Mouse (Mus musculus): Measurements from ENCODE around the gene Eps15l1. TPM values are rescaled to one million over a fixed set of nuclear protein-coding genes. Genes with fewer than 3 reads are reported as not detected.

Eps15l1 gene
- polyA plus RNA-seq, 1 experiment = 22.8 TPM

- Histone ChIP-seq H3K4me3 (no peak overlapping the region), H3K4me2 (ENCODE audit: low read depth) (peak overlapping the region; percentile 48), H3K27me3 (ENCODE audit: control insufficient read depth, insufficient read depth, insufficient read length) (no peaks in the 10 kb centered on the region), H3K79me2 (ENCODE audit: control insufficient read depth, insufficient read depth) (no peaks in the 10 kb centered on the region), H3K36me3 (ENCODE audit: control insufficient read depth, insufficient read depth) (no peaks in the 10 kb centered on the region), H3ac (ENCODE audit: control insufficient read depth, insufficient read length) (no peak overlapping the region)
- no peak for TF ChIP-seq REST (IDR thresholded peaks at IDR 0.05; ENCODE audit: insufficient read depth, insufficient read length)
- no peak for TF ChIP-seq MAX (IDR thresholded peaks at IDR 0.05; ENCODE audit: low read depth)
- TF ChIP-seq E2F4 (IDR thresholded peaks at IDR 0.05; ENCODE audit: insufficient read depth) = no peak
- no peak for TF ChIP-seq MYOG (IDR thresholded peaks at IDR 0.05; ENCODE audit: control insufficient read depth in 1 of 3, insufficient read depth in 1 of 3, insufficient read length in 2 of 3, low read depth in 2 of 3)
- no peak for TF ChIP-seq MYOD1 (IDR thresholded peaks at IDR 0.05; ENCODE audit: control insufficient read depth in 1 of 3, insufficient read length in 2 of 3, low read depth in 2 of 3)
- TF ChIP-seq TCF3 (IDR thresholded peaks at IDR 0.05; ENCODE audit: insufficient read length, low read depth) = no peak
- no peak for TF ChIP-seq USF1 (IDR thresholded peaks at IDR 0.05; ENCODE audit: low read depth)
- no peak for TF ChIP-seq POLR2A (IDR thresholded peaks at IDR 0.05; ENCODE audit: insufficient read length, low read depth)
- TF ChIP-seq POLR2AphosphoS2 (IDR thresholded peaks at IDR 0.05; ENCODE audit: insufficient read length, low read depth) = no peak
- TF ChIP-seq CEBPB (IDR thresholded peaks at IDR 0.05; ENCODE audit: insufficient read depth, poor library complexity, severe bottlenecking) = no peak
- TF ChIP-seq SRF (IDR thresholded peaks at IDR 0.05; ENCODE audit: control insufficient read depth, insufficient read length, low read depth) = no peak
- TF ChIP-seq TCF12 (IDR thresholded peaks at IDR 0.05; ENCODE audit: insufficient read depth, poor library complexity, severe bottlenecking) = no peak
These were observed 126.1 kb downstream of the Eps15l1 start for GRCm38 (mm10) chr8:72295125-72295524.

DNA sequence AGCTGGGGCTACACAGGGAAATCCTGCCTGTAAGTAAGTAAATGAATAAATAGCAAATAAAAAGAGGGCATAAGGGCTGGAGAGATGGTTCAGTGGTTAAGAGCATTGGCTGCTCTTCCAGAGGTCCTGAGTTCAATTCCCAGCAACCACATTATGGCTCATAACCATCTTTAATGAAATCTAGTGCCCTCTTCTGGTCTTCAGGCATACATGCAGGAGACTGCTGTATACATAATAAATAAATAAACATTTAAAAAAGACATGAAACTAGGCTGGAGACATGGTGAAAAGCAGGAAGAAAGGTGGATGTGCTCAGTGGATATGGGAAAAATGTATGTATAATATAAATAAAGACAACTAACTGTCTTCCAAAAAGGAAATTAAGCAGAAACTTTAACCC lies 128.0 kb downstream of the Eps15l1 start:
- Histone ChIP-seq H3K27me3 (ENCODE audit: control insufficient read depth, insufficient read depth, insufficient read length) (no peaks in the 10 kb centered on the region), H3ac (ENCODE audit: control insufficient read depth, insufficient read length) (no peak overlapping the region), H3K79me2 (ENCODE audit: control insufficient read depth, insufficient read depth) (no peaks in the 10 kb centered on the region), H3K4me2 (ENCODE audit: low read depth) (no peak overlapping the region), H3K4me3 (no peak overlapping the region), H3K36me3 (ENCODE audit: control insufficient read depth, insufficient read depth) (no peaks in the 10 kb centered on the region)
- TF ChIP-seq E2F4 (IDR thresholded peaks at IDR 0.05; ENCODE audit: insufficient read depth) (no peak), POLR2AphosphoS2 (IDR thresholded peaks at IDR 0.05; ENCODE audit: insufficient read length, low read depth) (no peak), SRF (IDR thresholded peaks at IDR 0.05; ENCODE audit: control insufficient read depth, insufficient read length, low read depth) (no peak), USF1 (IDR thresholded peaks at IDR 0.05; ENCODE audit: low read depth) (no peak), CEBPB (IDR thresholded peaks at IDR 0.05; ENCODE audit: insufficient read depth, poor library complexity, severe bottlenecking) (no peak), TCF3 (IDR thresholded peaks at IDR 0.05; ENCODE audit: insufficient read length, low read depth) (no peak), TCF12 (IDR thresholded peaks at IDR 0.05; ENCODE audit: insufficient read depth, poor library complexity, severe bottlenecking) (no peak), MYOD1 (IDR thresholded peaks at IDR 0.05; ENCODE audit: control insufficient read depth in 1 of 3, insufficient read length in 2 of 3, low read depth in 2 of 3) (no peak), REST (IDR thresholded peaks at IDR 0.05; ENCODE audit: insufficient read depth, insufficient read length) (no peak), MYOG (IDR thresholded peaks at IDR 0.05; ENCODE audit: control insufficient read depth in 1 of 3, insufficient read depth in 1 of 3, insufficient read length in 2 of 3, low read depth in 2 of 3) (no peak)

DNA sequence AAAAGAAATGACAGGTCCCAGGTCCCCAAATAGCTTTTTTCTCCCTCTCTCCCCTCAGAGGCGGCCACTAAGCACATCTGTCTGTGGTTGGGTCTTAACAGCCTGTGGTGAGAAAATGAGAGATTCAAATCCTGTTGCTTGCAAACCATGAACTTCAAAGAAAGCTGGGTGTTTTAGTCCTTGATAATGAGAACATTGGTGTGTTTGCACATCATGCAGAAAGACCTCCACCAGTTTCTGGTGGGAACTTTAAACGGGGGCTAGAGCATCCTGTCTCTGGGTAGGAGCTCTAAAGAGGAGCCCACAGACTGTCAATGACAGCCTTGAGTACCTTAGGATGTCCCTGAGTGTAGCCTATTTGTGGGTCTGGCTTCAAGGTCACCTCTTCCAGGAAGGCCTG lies 130.2 kb downstream of the Eps15l1 start:
- no peak for TF ChIP-seq MAX (IDR thresholded peaks at IDR 0.05; ENCODE audit: low read depth)
- no peaks in the 10 kb centered on the region for H3K27me3 ChIP-seq (ENCODE audit: control insufficient read depth, insufficient read depth, insufficient read length)
- H3K4me2 ChIP-seq (ENCODE audit: low read depth) = no peak overlapping the region
- H3K36me3 ChIP-seq (ENCODE audit: control insufficient read depth, insufficient read depth) = no peaks in the 10 kb centered on the region
- H3K4me3 ChIP-seq = no peak overlapping the region
- H3K79me2 ChIP-seq (ENCODE audit: control insufficient read depth, insufficient read depth) = no peaks in the 10 kb centered on the region
- H3ac ChIP-seq (ENCODE audit: control insufficient read depth, insufficient read length) = no peak overlapping the region

Other genes starting within 250 kb of the Eps15l1 start
- gene Hsh2d, start 231.8 kb downstream of the Eps15l1 start, polyA plus RNA-seq (2012; fragmentation: generic; extraction: Trizol) = not detected
- not detected for gene Cib3, start 208.6 kb downstream of the Eps15l1 start, polyA plus RNA-seq (2012; fragmentation: generic; extraction: Trizol)
- gene Gm11034, start 207.8 kb downstream of the Eps15l1 start, polyA plus RNA-seq (2012; fragmentation: generic; extraction: Trizol) = not detected
- 29.5 TPM for gene Fam32a, start 201.7 kb downstream of the Eps15l1 start, polyA plus RNA-seq (2012; fragmentation: generic; extraction: Trizol)
- gene Ap1m1, start 181.4 kb downstream of the Eps15l1 start, polyA plus RNA-seq (2012; fragmentation: generic; extraction: Trizol) = 57.8 TPM
- gene Gm10282, start 116.2 kb downstream of the Eps15l1 start, polyA plus RNA-seq (2012; fragmentation: generic; extraction: Trizol) = 63.4 TPM
- 9.8 TPM for gene Klf2, start 102.4 kb downstream of the Eps15l1 start, polyA plus RNA-seq (2012; fragmentation: generic; extraction: Trizol)
- gene Calr3, start 22.4 kb upstream of the Eps15l1 start, polyA plus RNA-seq (2012; fragmentation: generic; extraction: Trizol) = 0.38 TPM
- 7.3 TPM for gene 1700030K09Rik, start 22.4 kb upstream of the Eps15l1 start, polyA plus RNA-seq (2012; fragmentation: generic; extraction: Trizol)
- gene Cherp, start 53.8 kb upstream of the Eps15l1 start, polyA plus RNA-seq (2012; fragmentation: generic; extraction: Trizol) = 39.9 TPM
- 25.9 TPM for gene Slc35e1, start 71.2 kb upstream of the Eps15l1 start, polyA plus RNA-seq (2012; fragmentation: generic; extraction: Trizol)
- gene Med26, start 126.8 kb upstream of the Eps15l1 start, polyA plus RNA-seq (2012; fragmentation: generic; extraction: Trizol) = 7.6 TPM
- gene Smim7, start 149.6 kb upstream of the Eps15l1 start, polyA plus RNA-seq (2012; fragmentation: generic; extraction: Trizol) = 74.3 TPM
- 351 TPM for gene Tmem38a, start 150.6 kb upstream of the Eps15l1 start, polyA plus RNA-seq (2012; fragmentation: generic; extraction: Trizol)
- gene Nwd1, start 225.3 kb upstream of the Eps15l1 start, polyA plus RNA-seq (2012; fragmentation: generic; extraction: Trizol) = 0.10 TPM